Mouse (Mus musculus): ENCODE results near the gene Erp44.

Erp44 gene

DNA sequence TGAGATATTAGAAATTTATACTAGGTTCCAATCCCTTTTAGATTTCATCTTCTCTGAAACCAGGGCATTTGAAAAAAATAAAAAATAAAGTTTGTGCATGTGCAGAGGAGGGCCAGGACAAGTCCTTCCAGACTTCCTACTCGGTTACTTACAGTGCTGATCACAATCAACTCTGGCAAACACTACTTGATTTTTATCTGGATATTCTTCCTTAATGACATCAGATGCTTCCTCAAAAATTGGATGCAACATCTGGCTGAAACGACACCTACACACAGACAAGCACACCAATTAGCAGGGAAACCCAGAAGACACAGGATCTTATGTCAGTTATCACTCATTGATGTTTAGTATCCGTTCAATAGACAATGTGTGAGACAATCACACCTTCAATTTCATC is 42.6 kb downstream of the Erp44 start:
- DNase-seq = no peak

DNA sequence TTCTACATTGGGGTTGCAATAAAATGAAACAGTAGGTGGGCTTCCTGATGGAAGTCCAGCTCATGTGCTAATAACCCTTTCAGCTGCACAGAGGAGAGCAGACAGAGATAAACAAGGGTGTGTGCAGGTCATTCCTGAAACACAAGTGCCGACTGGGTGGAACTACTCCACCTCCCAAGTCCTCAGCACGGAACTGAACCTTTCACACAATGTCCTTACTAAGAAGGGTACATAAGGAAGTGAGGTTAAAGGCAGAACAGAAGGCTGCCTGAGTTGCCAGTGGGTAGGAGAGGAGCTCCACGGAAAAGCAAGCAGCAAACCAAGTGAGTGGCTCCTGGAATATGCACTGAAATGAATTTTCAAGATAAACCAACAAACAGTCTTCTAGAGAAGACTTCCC is 52.6 kb downstream of the Erp44 start:
- no peak for DNase-seq

DNA sequence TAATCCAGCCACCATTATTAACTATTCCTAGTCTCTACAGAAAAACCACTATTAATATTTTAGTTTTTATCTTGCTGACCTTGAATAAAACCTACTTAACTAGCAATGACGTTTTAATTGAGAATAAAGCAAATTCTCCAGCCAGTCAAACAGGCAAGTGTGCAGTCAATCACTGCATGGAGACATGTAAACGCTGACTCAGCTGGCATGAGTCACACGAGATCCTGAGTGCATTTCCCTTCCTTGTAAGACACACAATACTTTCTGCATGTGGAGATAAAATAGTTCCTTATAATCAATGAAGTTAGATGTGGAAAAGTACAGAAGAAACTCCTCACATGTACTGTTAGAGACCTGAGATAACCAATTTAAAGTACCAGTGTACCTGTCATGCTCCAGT is 53.8 kb downstream of the Erp44 start:
- no peak for DNase-seq

DNA sequence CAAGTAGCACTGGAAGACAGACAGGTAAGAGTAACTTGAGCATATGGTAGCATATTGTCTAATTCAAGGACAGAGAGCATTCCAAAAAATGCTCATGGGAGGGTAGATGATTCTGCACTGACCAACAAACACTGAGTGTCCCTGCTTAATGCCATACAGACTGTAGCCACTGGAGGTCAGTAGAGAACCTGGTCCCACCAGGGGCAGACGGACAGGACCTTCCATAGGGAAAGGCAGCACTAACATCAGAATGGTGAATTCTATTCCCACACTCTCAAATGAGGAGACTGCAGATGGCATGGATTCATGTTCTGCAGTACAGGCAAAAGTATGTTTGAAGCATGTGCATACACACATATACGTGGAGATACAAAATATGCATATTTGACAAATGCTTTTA is 54.2 kb downstream of the Erp44 start:
- peak; percentile 29 for DNase-seq

DNA sequence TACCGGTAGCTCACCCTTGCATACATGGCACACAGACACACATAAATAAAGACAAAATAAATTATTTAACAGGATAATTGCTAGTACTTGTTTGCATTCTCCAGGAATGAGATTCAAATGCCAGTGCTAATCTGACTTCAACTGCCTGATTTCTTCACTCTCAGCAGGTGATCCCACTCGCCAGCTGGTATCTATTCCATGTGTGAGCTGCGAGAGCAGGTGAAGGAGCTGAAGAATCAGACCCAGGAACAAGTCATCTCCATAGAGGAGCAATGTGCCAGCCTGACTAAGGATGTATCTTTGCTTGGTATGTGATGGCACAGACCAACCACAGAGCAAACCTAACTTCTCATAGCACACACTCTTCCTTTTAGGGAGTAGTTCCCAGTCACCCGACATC is 75.8 kb downstream of the Erp44 start:
- DNase-seq = no peak

DNA sequence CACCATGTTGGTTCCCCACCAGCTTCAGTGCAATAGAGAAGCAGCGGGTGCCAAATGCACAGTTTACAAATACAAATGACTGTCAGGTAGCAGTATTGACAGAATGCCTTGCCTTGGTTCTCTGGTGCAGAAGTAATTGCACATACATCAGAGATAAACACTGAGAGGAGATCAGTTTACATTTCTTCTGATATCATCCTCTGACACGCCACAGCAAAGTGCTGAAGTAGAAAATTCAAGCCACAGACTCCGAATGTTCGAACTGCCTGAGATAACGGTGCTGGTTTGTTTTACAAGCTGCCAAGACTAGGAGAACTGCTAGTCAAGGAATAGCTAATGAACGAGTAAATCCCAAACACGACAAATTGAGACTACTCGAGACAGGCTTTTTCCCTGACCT is 80.9 kb downstream of the Erp44 start:
- DNase-seq = no peak

DNA sequence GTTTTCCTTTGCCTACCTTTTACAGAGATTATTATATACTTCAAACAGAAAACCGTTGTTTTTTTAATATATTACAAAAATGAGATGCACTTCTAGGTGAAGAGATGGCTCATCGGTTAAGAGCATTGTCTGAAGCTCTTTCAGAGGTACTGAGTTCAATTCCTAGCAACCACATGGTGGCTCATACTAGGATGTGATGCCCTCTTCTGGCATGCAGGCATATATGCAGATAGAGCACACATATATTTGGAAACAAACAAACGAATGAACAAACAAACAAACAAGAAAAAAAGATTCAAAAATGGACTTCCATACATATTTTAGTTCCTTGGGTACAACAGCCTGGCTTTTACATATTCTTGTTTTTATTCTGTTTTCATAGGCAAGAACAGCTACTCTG is 81.4 kb downstream of the Erp44 start:
- peak; percentile 9 for DNase-seq

DNA sequence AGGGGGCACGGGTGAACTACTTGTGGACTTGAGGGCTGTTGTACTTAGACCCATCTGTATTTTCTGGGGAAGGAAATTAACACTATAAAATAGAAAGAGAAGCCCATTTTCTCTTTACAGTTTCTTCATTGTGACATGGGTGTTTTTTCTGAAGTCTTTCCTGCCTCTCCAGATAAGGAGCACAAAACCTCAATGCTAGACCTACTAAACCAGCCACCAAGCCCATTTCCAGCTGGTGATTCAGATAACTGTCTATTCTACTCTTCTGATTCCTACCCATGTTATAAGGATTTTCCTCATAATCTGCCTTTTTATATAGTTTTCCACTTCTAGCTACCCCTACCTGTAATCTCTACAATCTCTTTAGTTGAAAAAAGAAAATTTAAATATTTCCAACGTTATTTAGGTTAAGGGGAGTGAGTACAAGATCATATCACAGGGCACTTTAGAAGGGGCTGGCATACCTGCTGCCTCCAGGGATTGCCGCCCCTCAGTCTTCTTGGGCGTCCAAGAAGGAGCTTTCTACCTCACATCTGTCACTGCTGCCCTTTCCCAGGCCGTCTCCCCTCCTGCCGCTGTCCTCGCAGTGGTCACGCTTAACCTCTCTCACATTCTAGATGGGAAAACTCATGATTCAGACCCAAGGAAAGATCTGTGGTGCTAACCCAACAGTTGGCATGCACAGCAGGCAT is 97.1 kb downstream of the Erp44 start:
- DNase-seq = no peak

DNA sequence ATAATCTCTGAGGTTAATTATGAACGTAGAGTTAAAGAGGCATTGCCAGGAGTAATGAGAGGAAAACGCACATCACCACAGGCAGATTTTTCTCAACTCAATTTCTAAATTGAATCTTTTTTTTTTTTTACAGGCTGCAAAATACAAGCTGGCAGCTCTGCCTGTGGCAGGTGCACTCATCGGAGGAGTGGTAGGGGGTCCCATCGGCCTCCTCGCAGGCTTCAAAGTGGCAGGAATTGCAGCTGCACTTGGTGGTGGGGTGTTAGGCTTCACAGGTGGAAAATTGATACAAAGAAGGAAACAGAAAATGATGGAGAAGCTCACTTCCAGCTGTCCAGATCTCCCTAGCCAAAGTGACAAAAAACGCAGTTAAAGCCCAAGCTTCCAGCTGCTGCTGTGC is 98.0 kb downstream of the Erp44 start:
- no peak for DNase-seq

DNA sequence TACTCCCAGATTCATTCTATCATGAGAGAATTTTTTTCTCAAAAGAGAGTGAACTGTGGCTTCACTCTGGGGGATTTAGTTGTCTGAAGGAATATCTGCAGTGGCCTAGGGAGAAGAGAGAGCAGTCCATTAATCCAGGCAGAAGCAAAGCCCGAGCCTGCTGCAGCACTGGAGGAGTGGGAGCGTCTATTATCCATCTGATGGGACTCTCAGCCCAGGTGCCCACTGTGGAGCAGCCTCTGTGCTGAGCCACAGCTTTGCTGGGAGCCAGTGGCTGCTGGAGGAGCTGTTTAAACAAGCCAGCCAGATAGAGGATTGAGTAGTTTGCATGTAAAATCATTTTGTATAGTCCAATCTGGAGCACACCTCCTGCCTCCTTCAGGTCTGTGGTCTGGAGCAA is 98.4 kb downstream of the Erp44 start:
- no peak for DNase-seq

DNA sequence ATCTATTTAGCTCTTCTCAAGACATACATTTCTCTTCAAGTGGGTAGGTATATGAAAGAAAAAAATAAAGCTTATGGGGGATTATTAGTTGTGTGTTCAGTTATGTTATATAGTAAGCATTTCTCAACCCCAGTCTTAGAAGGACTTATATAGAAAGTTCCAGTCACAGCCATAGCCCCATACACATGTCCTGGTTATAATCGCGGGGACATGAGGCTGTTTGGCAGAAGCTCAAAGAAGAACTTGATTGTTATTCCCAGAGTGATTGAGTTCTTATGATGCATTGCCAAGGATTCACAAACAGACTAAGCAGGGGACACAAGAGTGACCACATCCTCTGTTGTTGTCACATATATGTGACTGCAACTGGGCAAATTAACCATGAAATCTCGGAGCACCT is 103.7 kb downstream of the Erp44 start:
- no peak for DNase-seq

DNA sequence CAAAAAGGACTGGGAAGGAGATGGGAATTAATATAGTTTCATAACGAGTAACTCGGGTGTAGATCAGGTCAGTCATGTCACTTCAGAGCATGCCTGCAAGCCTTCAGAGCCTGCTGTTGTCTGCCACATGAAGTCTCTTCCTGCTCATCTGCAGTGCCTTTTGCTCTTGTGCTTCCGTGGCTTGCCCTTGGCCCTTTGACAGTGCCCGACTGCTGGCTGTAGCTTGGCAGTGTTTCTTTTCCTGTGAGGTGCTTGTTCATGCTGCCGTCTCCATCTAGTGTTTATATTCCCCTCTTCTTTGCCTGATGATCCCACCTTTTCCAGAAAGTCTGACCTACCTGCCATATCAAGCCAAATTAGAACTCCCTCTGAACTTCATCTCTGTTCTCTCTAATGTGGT is 115.5 kb downstream of the Erp44 start:
- DNase-seq = no peak

DNA sequence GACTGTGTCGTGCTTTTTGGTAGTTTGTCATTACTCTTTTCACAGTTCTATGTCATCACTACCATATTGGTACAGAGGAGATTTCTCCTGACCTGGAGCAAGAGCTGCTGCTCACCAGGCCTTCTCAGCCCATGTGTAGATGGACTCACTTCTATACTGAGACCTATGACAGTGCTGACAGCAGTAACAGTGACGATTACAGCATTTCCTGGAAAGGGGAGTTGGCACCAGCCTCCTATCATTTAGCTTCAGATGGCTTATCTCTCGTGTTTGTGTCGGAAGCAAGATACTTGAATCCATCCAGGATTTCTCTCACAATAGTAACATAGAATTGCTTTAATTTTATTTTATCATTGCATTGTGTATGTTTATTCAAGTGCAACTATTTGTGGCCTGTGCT is 119.0 kb downstream of the Erp44 start:
- DNase-seq = no peak

DNA sequence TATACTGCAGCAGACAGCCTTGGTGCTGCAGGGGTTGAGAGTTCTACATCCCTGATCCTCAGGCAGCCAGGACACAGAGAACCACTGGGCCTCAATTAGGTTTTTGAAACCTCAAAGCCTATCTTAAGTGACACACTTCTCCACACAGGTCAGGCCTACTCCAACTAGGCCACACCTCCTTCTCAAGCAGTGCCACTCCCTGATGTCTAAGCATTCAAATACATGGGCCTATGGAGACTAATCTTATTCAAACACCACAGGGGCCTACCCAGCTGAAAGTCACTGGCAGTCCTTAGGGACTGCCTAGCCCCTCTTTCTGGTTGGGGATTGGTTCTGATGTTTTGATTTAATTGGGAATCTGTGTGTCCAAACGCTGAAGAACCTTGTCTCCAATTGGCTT is 123.5 kb downstream of the Erp44 start:
- no peak for DNase-seq

DNA sequence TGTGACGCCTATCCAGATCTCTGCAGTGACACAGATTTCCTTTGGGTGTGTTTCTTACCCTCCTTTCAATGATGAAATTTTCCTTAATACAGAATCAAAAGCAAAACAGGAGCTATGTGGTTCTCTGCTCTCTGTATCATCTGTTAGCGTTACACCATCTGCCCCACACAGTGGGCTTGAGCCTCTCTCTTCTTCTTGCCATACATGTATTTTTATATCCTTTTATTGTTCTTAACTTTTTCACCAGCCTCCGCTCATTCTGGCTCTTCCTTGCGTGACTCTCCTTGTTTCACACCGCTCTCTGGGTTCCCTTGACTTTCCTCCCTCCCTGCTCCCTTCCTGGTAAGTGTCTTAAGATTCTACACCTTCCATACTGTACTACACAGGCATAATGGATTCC is 126.1 kb downstream of the Erp44 start:
- no peak for DNase-seq

DNA sequence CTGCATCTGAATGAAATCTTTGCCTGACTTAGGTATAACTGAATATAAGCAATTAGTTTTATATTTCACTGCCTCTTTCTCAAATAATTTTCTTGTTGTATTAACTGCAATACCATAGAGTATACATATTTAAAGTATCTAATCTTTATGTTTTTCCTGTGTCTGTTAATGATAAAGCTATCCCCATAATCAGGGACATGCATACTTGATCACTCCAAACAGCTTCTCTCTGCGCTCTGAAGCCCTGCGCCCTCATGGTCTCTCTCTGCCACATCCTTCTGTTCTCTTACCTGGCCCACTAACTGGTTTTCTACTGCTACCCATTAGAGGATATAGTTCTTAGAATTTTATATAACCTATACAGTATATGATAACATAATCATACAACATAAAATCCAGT is 129.9 kb downstream of the Erp44 start:
- DNase-seq = no peak

Data from thymus, postnatal 14 days (tissue).